Mouse (Mus musculus) limb, embryonic 14.5 days (tissue): ENCODE results near the gene Mtus2. TPM values are rescaled to one million over a fixed set of nuclear protein-coding genes. Genes with fewer than 3 reads are reported as not detected.

Source experiments
- ATAC-seq: fragments of 200-750 bp; cut with Nextera tagmentation; 2 replicates; pipeline ENCODE4 v1.8.0; 2017; ENCODE audit warnings: low read depth, moderate number of reproducible peaks, moderate TSS enrichment; ENCODE audit not compliant: low FRiP score
- DNase-seq: peaks from one replicate; pipeline ENCODE4 v3.0.0-alpha.2; 2015; ENCODE audit warnings: low spot score
- H3K27ac ChIP-seq: fragments of 300-500 bp; sonication (generic); replicated peaks from 2 replicates; pipeline ENCODE4 v1.5.1; 2014; ENCODE audit warnings: low read depth, mild to moderate bottlenecking, low read length, moderate library complexity, mixed read lengths
- H3K27me3 ChIP-seq: fragments of 300-500 bp; sonication (generic); 2 replicates; pipeline ENCODE4 v1.6.1; 2014; ENCODE audit warnings: low read length, mixed read lengths; ENCODE audit not compliant: control insufficient read depth, insufficient read depth
- H3K36me3 ChIP-seq: fragments of 300-500 bp; sonication (generic); 2 replicates; pipeline ENCODE4 v1.6.1; 2014; ENCODE audit warnings: mild to moderate bottlenecking, low read length, moderate library complexity, mixed read lengths; ENCODE audit not compliant: control insufficient read depth, insufficient read depth
- H3K4me1 ChIP-seq: fragments of 300-500 bp; sonication (generic); 2 replicates; pipeline ENCODE4 v1.6.1; 2014; ENCODE audit warnings: antibody characterized with exemption, low read length, mixed read lengths; ENCODE audit not compliant: control insufficient read depth, insufficient read depth
- H3K4me2 ChIP-seq: fragments of 300-500 bp; sonication (generic); replicated peaks from 2 replicates; pipeline ENCODE4 v1.6.1; 2014; ENCODE audit warnings: low read depth, mild to moderate bottlenecking, low read length, moderate library complexity; ENCODE audit not compliant: severe bottlenecking
- H3K4me3 ChIP-seq: fragments of 300-500 bp; sonication (generic); replicated peaks from 2 replicates; pipeline ENCODE4 v1.5.1; 2014; ENCODE audit warnings: low read length
- H3K9ac ChIP-seq: fragments of 300-500 bp; sonication (generic); 2 replicates; pipeline ENCODE4 v1.6.1; 2014; ENCODE audit warnings: mild to moderate bottlenecking, low read depth, low read length, moderate library complexity; ENCODE audit not compliant: severe bottlenecking
- H3K9me3 ChIP-seq: fragments of 300-500 bp; sonication (generic); 2 replicates; pipeline ENCODE4 v1.6.1; 2016; ENCODE audit warnings: low read length; ENCODE audit not compliant: control insufficient read depth
- POLR2A ChIP-seq: fragments of 200-500 bp; IDR thresholded peaks from 2 replicates; pipeline ENCODE4 v1.8.0; 2012; ENCODE audit warnings: inconsistent platforms, mild to moderate bottlenecking, moderate library complexity, borderline replicate concordance; ENCODE audit not compliant: insufficient read depth, insufficient read length; ENCODE audit errors: extremely low read depth
- WGBS: fragments of 180-500 bp; shearing (Covaris S2); extraction: QIAGEN DNeasy Blood & Tissue Kit; methylation state at CpG from one replicate; pipeline ENCODE4 v1.1.7; 2014; 5-methylcytosine and 5-hydroxymethylcytosine counted together
- polyA plus RNA-seq, 2 experiments: library from polyadenylated mRNA; depleted of rRNA in 1 of 2; stranded (reverse) in 1 of 2; unstranded in 1 of 2; fragments of >200 nt; fragmentation: Nextera tagmentation in 1 of 2; extraction: Ambion mirVana in 1 of 2; gene quantifications; 2 replicates each; pipeline versions ENCODE4 v1.2.1 to v1.2.3; 2012 to 2014

Mtus2 gene
- polyA plus RNA-seq, 2 experiments, result 3.2 to 5.5 TPM

GRCm38 (mm10) chr5:148017371-148017770, 60.3 kb downstream of the Mtus2 start:
- no peaks in the 10 kb centered on the region for H3K27me3 ChIP-seq
- no peak overlapping the region for H3K9ac ChIP-seq
- H3K4me1 ChIP-seq, result no peaks in the 10 kb centered on the region
- no peak overlapping the region for H3K4me3 ChIP-seq
- H3K36me3 ChIP-seq, result no peaks in the 10 kb centered on the region
- H3K9me3 ChIP-seq, result 0 out of 2 replicates have a peak, but pooled peaks cover 3% of the 10 kb centered on the region
- H3K27ac ChIP-seq, result no peak overlapping the region
- H3K4me2 ChIP-seq, result no peak overlapping the region
- TF ChIP-seq POLR2A, result no peak
- no peak for DNase-seq
- no peak for ATAC-seq
- WGBS, result 89% methylated on average over 11 of the region's 11 CpGs

DNA sequence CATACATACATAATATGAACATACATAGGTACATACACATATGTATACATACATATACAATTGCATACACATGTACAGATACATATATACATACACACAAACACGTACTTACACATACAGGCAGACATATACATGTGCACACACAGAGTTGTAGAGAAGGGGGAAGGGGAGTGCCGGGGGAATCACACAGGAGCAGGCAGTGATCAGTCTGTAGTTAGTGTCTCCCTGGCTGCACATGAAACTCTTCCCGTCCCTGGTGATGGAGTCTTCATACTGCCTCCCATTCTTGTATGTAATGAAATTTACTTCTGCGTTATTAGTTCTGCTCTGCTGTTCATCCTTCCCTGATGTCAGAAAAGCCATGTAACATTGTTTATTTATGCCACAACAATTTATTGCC, 65.7 kb downstream of the Mtus2 start:
- WGBS, result 83% methylated on average over 4 of the region's 4 CpGs
- Histone ChIP-seq H3K4me3 (no peak overlapping the region), H3K4me2 (no peak overlapping the region), H3K27me3 (no peaks in the 10 kb centered on the region), H3K9ac (no peak overlapping the region), H3K36me3 (no peaks in the 10 kb centered on the region), H3K27ac (no peak overlapping the region), H3K9me3 (0 out of 2 replicates have a peak, but pooled peaks cover 2% of the 10 kb centered on the region), H3K4me1 (no peaks in the 10 kb centered on the region; the same call in 1 of the 2 replicates)
- ATAC-seq (no peak), DNase-seq (no peak)
- TF ChIP-seq POLR2A, result no peak

DNA sequence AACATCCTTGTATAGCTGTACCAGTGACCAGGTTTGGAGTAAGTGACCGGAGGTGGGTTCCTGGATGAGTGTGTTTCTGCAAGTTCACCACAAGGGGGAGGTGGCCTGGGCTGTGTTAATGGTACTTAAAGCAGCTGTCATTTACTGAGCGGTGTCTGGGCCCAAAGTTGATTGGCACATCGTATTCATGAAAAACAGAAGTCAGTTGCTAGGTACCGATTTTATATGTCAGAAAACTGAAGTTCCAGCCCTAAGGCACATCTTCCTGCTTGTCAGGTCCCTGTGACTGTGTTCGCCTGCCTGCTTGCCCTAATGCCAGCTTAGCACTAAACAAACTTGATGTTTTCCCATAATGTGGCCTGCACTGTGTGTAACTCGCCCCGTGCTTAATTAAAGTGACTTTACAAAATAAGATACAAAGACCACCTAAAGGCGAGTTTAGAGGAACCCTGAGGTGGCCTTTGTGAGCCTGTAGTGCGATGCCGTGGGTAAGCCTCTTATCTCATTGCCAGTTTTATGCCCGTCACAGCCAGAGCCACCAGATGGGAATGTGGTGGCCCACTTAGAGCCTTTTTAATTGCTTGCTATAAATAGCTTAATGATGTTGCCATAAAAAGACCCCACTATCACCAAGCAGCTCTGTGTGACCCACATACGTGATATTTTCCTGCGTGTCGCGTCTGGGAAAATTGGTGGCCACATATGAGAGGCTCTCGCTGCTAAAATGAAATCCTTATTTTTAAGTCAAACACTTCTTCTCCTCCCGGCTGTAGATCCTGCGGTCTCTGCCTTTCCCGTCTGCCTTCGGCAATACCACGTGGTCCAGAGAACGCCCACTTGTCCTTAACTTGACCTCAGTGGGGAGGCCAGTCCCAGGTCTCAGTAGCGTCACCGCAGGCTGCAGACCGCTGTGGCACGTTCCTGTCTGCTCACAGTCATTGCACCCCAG, 69.6 kb downstream of the Mtus2 start:
- Histone ChIP-seq H3K4me3 (no peak overlapping the region), H3K27me3 (no peaks in the 10 kb centered on the region), H3K4me1 (no peaks in the 10 kb centered on the region; the same call in 1 of the 2 replicates), H3K36me3 (no peaks in the 10 kb centered on the region), H3K27ac (0 out of 2 replicates have a peak overlapping the region, but pooled peaks have one; percentile 26), H3K9ac (no peak overlapping the region), H3K4me2 (peak overlapping the region; percentile 26), H3K9me3 (no peaks in the 10 kb centered on the region)
- DNase-seq (peak; percentile 24), ATAC-seq (peak; percentile 75)
- 29% methylated on average over 26 of the region's 26 CpGs for WGBS
- no peak for TF ChIP-seq POLR2A

DNA sequence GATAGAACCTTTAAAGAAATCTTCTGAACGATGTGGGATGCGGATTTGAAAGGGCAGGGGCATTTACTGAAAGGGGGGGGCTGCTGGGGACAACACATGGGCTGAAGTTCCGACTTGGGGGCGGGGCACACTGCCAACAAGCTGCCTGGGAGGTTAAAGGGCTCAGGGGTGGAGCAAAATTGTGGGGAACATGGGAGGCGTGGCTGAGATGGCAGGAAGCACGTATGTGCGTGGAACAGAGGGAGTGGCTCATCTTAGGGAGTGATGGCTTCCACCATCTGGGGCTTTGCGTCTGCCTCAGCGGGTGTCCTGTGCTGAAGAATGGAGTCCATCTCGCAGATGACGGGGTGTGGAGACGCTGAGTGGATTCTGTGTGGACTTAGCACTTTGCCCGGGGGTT, 70.9 kb downstream of the Mtus2 start:
- H3K9ac ChIP-seq, result no peak overlapping the region
- no peaks in the 10 kb centered on the region; the same call in 1 of the 2 replicates for H3K4me1 ChIP-seq
- no peak overlapping the region for H3K4me2 ChIP-seq
- no peak for ATAC-seq
- H3K27ac ChIP-seq, result no peak overlapping the region
- no peaks in the 10 kb centered on the region for H3K9me3 ChIP-seq
- H3K27me3 ChIP-seq, result no peaks in the 10 kb centered on the region
- no peak overlapping the region for H3K4me3 ChIP-seq
- TF ChIP-seq POLR2A, result no peak
- H3K36me3 ChIP-seq, result no peaks in the 10 kb centered on the region
- DNase-seq, result no peak
- WGBS, result 69% methylated on average over 13 of the region's 13 CpGs

DNA sequence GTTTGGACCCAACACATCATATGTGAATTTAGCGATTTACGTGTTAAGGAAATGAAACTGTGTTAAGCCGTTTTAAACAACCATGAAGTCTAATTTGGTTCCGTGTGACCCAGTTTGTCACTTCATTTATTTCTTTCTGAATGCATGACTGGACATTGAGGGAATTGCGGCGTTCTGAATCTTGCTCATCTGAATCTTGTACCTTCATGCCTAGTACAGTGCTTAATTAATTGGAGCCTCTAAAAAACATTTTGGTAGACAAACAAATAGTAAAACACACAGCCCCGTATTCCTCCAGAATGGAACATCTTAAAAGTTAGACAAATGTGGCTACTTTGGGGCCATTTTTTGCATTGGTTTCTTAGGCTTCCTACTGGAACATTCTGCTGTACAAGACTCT, 84.5 kb downstream of the Mtus2 start:
- Histone ChIP-seq H3K4me3 (no peak overlapping the region), H3K4me2 (no peak overlapping the region), H3K9me3 (peaks cover 5% of the 10 kb centered on the region; the same call in 1 of the 2 replicates), H3K27ac (no peak overlapping the region), H3K27me3 (no peaks in the 10 kb centered on the region), H3K9ac (no peak overlapping the region), H3K36me3 (no peaks in the 10 kb centered on the region), H3K4me1 (no peaks in the 10 kb centered on the region)
- DNase-seq, result no peak
- 92% methylated on average over 7 of the region's 7 CpGs for WGBS
- ATAC-seq, result no peak
- TF ChIP-seq POLR2A, result no peak
